Mouse (Mus musculus) WW6 (cell line): ENCODE measurements around the gene Gemin2.

Experiments used
- DNase-seq: peaks from one replicate; pipeline ENCODE4 v3.0.0-alpha.2; 2013; ENCODE audit warnings: low read depth, low spot score

Gene Gemin2

DNA sequence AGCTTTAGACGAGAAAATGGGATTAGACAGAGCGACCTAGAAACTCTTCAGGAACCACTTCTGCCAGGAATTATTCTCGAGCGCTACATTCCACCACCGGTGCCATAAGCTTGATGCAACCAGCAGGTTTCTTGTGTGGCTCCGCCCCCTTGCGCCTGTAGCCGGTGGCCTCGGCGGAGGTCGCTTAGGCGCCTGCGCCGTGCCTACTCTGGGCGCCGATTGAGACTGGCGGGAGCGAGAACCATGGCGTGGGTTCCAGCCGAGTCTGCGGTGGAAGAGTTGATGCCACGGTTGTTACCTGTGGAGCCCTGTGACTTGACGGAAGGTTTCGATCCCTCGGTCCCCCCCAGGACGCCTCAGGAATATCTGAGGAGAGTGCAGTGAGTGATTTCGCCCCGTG, at the start of gene Gemin2:
Gemin2 (plus strand) TSS at position 160 of the 400 bp plus-strand sequence.
- DNase-seq, result peak; percentile 86

GRCm38 (mm10) chr12:58964583-58964982, 48.6 kb upstream of the Gemin2 start:
- DNase-seq, result no peak

DNA sequence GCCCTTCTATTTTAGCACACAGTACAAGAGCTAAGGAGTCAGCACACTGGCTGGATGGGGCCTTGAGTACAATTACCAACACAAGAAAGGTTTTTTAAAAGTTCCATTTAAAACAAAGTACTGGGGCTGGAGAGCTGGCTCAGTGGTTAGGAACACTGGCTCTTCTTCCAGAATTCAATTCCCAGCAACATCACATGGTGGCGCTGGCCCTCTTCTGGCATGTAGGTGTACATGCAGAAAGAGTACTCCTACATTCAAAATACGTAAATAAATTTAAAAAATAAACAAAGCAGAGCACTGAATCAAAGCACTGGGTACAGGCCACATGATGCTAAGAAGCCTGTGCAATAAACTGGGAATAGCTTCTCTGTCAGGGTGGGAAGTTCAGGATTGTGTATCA, 36.2 kb upstream of the Gemin2 start:
- DNase-seq, result no peak

DNA sequence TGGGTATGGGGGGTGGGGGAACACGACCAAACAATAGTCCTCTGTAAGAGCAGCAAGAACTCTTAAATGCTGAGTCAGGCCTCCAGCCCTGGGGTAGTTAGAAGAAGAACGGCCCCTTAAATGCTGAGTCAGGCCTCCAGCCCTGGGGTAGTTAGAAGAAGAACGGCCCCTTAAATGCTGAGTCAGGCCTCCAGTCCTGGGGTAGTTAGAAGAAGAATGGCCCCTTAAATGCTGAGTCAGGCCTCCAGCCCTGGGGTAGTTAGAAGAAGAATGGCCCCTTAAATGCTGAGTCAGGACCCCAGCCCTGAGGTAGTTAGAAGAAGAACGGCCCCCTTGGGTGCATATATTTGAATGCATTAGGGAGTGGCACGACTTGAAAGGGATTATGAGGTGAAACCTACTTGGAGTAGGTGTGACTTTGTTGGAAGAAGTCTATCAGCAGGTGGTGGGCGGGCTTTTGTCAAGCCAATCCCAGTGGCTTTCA, 32.0 kb upstream of the Gemin2 start:
- peak; percentile 57 for DNase-seq

DNA sequence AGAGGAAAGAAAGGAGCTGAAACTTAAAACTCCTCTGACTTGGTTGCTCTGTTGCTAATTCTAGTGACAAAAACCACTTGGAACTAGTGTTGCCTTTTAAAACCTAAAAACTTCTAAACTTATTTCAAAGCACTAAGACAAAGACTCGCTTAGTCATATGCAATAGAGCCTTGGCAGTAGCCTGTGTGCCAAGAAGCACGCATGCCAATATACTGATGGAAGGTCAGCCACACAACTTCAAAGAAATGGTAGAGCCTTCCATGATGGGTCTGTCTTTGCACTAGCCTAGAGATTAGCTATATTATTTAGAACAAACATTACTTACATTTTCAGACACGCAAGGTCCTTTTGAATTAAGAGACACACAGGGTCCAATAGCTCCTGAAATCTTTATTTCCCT, 27.4 kb upstream of the Gemin2 start:
- no peak for DNase-seq

DNA sequence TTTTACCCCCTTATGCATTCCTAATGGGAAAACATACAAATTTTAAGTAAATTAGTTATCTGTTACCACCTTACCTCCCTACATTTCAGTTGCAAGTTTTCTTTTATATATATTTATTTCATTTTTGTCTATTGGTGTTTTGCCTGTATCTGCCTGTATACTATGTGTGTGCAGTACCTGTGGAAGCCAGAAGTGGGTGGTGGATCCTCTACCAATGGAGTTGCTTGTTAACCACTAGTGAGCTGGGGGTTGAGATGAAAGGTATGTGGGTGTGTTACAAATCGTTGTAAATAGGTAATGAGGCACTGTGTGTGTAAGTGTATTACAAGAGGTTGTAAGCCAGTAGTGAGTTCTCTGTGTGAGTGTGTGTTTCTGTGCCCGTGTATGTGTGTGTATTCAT, 2.7 kb upstream of the Gemin2 start:
- DNase-seq, result no peak

DNA sequence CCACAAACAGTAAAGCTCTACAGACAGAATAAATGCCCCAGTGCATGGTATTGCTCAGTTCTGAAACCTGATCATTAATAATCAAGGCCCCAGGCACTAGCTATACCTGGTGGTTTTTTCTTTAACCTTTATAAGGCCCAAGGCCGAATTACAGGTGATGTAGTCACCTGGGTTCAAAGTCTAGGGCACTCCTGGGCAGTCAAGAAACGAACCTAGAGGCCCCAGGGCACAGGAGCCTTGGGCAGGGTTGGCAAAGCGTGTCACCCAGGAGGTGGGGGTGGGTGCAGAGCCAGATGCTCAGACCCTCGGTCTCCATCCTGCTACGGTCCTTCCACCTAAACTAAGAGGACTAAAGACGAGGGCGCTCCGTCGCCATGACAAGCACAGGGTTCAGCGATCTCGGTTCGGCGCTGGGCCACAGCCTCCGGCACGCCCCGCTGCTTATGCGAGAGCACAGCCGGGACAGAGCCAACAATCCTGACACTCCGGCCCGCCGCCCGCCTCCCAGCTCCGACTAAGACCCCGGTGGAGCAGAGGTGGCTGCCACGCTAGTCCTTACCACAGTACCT, 1.8 kb upstream of the Gemin2 start:
- no peak for DNase-seq

DNA sequence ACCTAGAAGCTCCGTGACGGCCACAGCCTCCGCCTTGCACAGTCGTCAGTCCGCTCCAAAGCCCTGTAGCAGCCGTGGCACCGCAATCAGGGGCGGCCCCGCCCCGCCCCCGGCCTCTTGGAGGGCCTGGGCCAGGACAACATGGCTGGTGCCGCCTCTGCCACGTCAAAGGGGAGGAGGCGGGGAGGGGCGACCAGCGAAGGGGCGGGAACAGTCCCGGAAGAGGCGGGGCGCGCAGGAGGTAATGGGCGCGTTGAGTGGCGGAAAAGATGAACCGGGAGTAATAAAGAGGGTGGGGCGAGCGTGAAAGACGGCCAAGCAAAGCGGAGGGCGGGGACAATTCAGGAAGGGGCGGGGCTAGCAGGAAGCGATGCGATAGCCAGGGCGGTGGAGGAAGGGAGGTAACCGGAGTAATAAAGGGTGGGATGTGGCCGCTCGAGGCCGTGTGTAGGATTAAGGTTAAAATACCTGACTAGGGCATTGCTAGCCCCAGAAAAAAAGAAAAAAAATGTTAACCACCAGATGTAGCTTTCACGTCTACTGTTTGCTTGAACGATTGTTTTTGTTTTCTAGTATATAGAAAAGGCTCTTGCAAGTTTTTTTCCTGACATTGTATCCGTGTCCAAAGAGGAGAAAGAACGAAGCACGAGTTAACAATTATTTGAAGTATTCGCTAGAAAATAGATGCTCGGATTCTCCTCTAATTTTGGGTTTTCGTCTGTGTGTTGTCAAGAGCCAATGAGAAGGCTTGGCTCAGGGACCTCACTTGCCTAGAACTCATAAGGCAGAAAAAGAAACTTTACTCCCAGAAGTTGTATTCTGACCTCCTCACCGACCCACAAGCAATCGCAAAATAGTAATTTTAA, 1.1 kb upstream of the Gemin2 start, which contains the start of gene Sec23a:
Sec23a (minus strand) TSS at position 174 of the 866 bp plus-strand sequence.
- DNase-seq, result peak; percentile 92

- no peak for DNase-seq
Observed at GRCm38 (mm10) chr12:59012710-59013091, 492 bp upstream of the Gemin2 start.

- no peak for DNase-seq
Observed at GRCm38 (mm10) chr12:59017970-59018369, 4.8 kb downstream of the Gemin2 start.

- DNase-seq, result no peak
Observed at GRCm38 (mm10) chr12:59019891-59020290, 6.7 kb downstream of the Gemin2 start.

- no peak for DNase-seq
Observed at GRCm38 (mm10) chr12:59021306-59021705, 8.1 kb downstream of the Gemin2 start.

GRCm38 (mm10) chr12:59032101-59032500, 18.9 kb downstream of the Gemin2 start:
- peak; percentile 24 for DNase-seq

DNA sequence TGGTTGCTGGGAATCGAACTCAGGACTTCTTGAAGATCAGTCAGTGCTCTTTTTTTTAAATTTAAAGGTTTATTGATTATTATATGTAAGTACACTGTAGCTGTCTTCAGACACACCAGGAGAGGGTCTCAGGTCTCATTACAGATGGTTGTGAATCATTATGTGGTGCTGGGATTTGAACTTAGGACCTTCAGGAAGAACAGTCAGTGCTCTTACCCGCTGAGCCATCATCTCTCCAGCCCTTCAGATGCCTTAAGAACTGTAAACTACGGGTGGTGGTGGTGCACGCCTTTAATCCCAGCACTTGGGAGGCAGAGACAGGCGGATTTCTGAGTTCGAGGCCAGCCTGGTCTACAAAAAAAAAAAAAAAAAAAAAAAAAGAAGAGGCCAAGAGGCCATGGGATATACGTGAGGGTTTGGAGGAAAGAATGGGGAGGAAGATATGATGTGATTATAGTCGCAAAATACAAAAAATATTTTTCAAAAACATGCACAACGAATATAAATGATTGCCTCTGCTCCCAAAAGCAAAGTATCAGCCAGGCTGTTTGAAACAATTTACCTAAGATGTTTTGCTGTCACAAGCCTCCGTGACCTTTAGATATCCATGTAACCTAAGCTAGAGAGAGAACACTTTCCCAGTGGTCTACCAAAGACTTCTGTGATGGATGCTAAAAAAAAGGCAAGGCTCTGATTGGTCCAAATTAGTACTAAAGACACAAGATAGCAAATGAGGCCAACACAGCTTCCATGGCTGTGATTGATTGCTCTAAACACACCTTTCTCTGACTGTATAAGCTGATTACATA, 26.2 kb downstream of the Gemin2 start:
- peak; percentile 39 for DNase-seq

DNA sequence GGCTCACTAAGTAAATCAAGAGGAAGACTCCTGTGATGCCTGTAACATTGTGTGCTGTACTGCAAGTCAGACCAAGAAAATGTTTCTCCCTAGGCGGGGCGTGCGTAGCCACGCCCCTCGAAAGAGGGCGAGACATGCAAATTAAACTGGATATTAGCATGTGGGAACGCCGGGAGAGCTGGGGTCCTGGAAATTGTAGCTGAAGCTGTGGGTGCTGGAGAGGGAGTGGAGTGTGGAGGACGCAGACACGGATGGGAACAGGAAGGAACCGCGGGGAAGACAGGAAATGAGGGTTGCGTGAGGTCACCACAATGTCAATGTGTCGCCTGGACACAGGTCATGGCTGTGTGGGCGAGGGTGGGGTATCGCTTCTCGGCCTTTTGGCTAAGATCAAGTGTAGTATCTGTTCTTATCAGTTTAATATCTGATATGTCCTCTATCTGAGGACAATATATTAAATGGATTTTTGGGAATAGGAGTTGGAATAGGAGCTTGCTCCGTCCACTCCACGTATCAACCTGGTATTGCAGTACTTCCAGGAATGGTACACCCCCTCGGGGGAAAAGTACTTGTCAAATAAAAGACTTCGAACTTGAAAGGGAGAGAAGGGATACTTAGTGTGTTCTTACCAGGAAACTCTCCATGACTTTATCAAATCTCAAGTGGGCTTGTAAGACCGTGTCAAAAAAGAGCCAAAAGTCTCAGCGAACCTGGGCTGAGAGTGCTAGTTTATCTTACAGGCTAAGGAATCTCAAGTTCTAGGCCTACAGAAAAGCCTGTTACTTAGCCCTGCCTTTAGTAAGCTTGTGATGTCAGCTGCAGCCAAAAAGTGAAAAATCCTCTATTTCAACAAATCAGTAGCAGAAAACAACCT, 27.0 kb downstream of the Gemin2 start:
- peak; percentile 89 for DNase-seq

DNA sequence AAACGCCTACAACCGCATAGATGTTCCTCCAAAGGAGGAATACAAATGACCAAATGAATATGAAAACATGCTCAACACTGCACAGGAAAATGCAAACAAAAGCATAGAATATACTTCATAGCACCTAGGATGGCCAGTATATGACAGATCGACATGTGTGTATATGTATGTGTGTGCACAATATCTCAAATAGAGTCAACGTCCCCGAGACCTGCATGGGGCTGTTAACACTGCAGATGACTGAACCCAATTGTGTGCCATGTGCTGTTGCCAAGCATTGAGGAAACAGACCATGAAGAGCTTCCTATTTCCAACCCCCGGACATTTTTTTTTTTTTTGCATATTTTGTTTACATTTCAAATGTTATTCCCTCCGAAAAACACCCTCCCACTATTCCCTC, 27.7 kb downstream of the Gemin2 start:
- no peak for DNase-seq

DNA sequence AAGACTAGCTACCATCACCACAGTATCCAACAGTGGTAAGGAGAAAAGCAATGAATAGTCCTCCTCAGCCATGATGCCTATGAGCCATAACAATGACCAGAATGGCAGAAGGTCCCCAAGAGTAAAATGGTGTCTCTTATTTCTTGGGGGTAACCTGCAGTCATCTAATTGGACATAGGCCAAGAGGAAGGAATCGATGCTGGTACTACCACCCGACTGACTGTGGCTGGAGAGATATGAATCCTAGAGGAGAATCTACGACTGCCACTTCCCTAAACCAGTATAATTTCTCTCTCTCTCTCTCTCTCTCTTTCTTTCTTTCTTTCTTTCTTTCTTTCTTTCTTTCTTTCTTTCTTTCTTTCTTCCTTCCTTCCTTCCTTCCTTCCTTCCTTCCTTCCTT, 39.3 kb downstream of the Gemin2 start:
- no peak for DNase-seq

- no peak for DNase-seq
Observed at GRCm38 (mm10) chr12:59053166-59053565, 40.0 kb downstream of the Gemin2 start.

- no peak for DNase-seq
Observed at GRCm38 (mm10) chr12:59053976-59054375, 40.8 kb downstream of the Gemin2 start.

GRCm38 (mm10) chr12:59055196-59055850, 42.1 kb downstream of the Gemin2 start:
- DNase-seq, result no peak

DNA sequence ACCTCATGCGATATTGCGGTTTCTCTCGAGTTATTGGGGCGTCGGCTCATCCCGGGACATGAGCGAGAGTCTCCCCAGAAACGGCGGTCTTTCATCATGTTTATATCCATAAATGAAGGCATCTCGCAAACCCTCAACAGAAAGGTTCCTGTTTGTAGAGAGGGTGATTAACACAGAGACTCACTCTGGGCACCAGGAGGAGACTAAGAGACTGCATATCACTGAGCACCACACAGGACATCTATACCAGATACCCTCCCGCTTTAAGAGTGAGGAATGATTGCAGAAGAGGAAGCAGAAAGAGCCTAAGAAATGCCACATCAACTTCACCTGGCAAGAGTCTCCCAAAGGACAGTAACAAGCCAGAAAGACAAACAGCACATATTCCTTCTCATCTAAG, 43.0 kb downstream of the Gemin2 start:
- no peak for DNase-seq
